Mouse (Mus musculus) small intestine, adult 2 months (tissue): ENCODE data around the gene Atn1.

ENCODE experiments used
- CTCF ChIP-seq: fragments of 200-500 bp; IDR thresholded peaks from 2 replicates; pipeline ENCODE4 v1.5.1; 2012; ENCODE audit warnings: low read depth, mild to moderate bottlenecking, control low read depth, inconsistent platforms, low read length, moderate library complexity, mixed read lengths; ENCODE audit not compliant: insufficient replicate concordance, insufficient read length; ENCODE audit errors: extremely low read depth
- POLR2A ChIP-seq: fragments of 200-500 bp; IDR thresholded peaks from 2 replicates; pipeline ENCODE4 v1.6.1; 2012; ENCODE audit warnings: low read depth, mild to moderate bottlenecking, control low read depth, inconsistent platforms, low read length, moderate library complexity

GRCm38 (mm10) chr6:124724472-124724871 lies 31.9 kb downstream of the Atn1 start:
- TF ChIP-seq CTCF = no peak
- TF ChIP-seq POLR2A = no peak
